Mouse (Mus musculus): ENCODE measurements at regions not wholly inside any gene's neighbourhood (a gene's known extent, or its start where the extent isn't known, plus 50 kb on each side); places are given as distances from the start of the nearest gene placed in this dataset.
A peak's percentile ranks its signal among the peaks of the same experiment; 100 is the strongest.

- no peak for DNase-seq (ENCODE audit: low spot score)
Observed at GRCm38 (mm10) chr10:119054191-119055175, 184.5 kb upstream of the Dyrk2 start.

GRCm38 (mm10) chr10:119052441-119053041 is 182.5 kb upstream of the Dyrk2 start:
- DNase-seq (ENCODE audit: low spot score): no peak

- no peak for DNase-seq (ENCODE audit: low spot score)
Observed at GRCm38 (mm10) chr10:119051598-119051997, 181.6 kb upstream of the Dyrk2 start.

- no peak for DNase-seq (ENCODE audit: low spot score)
Observed at GRCm38 (mm10) chr10:119050017-119050685, 180.1 kb upstream of the Dyrk2 start.

GRCm38 (mm10) chr10:119048643-119049420 is 178.8 kb upstream of the Dyrk2 start:
- DNase-seq (ENCODE audit: low spot score): no peak

GRCm38 (mm10) chr10:119045059-119045458 is 175.1 kb upstream of the Dyrk2 start:
- no peak for DNase-seq (ENCODE audit: low spot score)

- DNase-seq (ENCODE audit: low spot score): no peak
Observed at GRCm38 (mm10) chr10:119043069-119043468, 173.1 kb upstream of the Dyrk2 start.

GRCm38 (mm10) chr10:119040205-119040604 is 170.2 kb upstream of the Dyrk2 start:
- no peak for DNase-seq (ENCODE audit: low spot score)

- no peak for DNase-seq (ENCODE audit: low spot score)
Observed at GRCm38 (mm10) chr10:119039732-119040131, 169.7 kb upstream of the Dyrk2 start.

- no peak for DNase-seq (ENCODE audit: low spot score)
Observed at GRCm38 (mm10) chr10:119038991-119039390, 169.0 kb upstream of the Dyrk2 start.

- no peak for DNase-seq (ENCODE audit: low spot score)
Observed at GRCm38 (mm10) chr10:119037781-119038180, 167.8 kb upstream of the Dyrk2 start.

GRCm38 (mm10) chr10:119035863-119036262 is 165.9 kb upstream of the Dyrk2 start:
- no peak for DNase-seq (ENCODE audit: low spot score)

- DNase-seq (ENCODE audit: low spot score): no peak
Observed at GRCm38 (mm10) chr10:119034396-119034795, 164.4 kb upstream of the Dyrk2 start.

GRCm38 (mm10) chr10:119031282-119032275 is 161.6 kb upstream of the Dyrk2 start:
- peak; percentile 49 for DNase-seq (ENCODE audit: low spot score)

- no peak for DNase-seq (ENCODE audit: low spot score)
Observed at GRCm38 (mm10) chr10:119028480-119029137, 158.6 kb upstream of the Dyrk2 start.

GRCm38 (mm10) chr10:119027241-119027901 is 157.4 kb upstream of the Dyrk2 start:
- DNase-seq (ENCODE audit: low spot score): no peak

- peak; percentile 25 for DNase-seq (ENCODE audit: low spot score)
Observed at GRCm38 (mm10) chr10:119026291-119026690, 156.3 kb upstream of the Dyrk2 start.

- no peak for DNase-seq (ENCODE audit: low spot score)
Observed at GRCm38 (mm10) chr10:119024425-119024824, 154.4 kb upstream of the Dyrk2 start.

- DNase-seq (ENCODE audit: low spot score): no peak
Observed at GRCm38 (mm10) chr10:119019082-119019481, 149.1 kb upstream of the Dyrk2 start.

All from layer of hippocampus, adult 11-12 months (tissue).